Mouse (Mus musculus) left cerebral cortex, adult 18-20 months (tissue): ENCODE data around the gene Kcnmb2. TPM values are rescaled to one million over a fixed set of nuclear protein-coding genes. Genes with fewer than 3 reads are reported as not detected.
A peak's percentile ranks its signal among the peaks of the same experiment; 100 is the strongest.

ENCODE experiments used
- DNase-seq, 2 experiments: peaks; one replicate each; pipeline ENCODE4 v3.0.0; 2021 to 2022; ENCODE audit warnings: low spot score in 2 of 2, mixed read lengths in 1 of 2
- total RNA-seq, 2 experiments: library from RNA; stranded (reverse); gene quantifications; 2 replicates each; pipeline ENCODE4 v1.2.3; 2021

Kcnmb2 gene
- total RNA-seq, 2 experiments from 2014 or later = 4.9 to 8.5 TPM

DNA sequence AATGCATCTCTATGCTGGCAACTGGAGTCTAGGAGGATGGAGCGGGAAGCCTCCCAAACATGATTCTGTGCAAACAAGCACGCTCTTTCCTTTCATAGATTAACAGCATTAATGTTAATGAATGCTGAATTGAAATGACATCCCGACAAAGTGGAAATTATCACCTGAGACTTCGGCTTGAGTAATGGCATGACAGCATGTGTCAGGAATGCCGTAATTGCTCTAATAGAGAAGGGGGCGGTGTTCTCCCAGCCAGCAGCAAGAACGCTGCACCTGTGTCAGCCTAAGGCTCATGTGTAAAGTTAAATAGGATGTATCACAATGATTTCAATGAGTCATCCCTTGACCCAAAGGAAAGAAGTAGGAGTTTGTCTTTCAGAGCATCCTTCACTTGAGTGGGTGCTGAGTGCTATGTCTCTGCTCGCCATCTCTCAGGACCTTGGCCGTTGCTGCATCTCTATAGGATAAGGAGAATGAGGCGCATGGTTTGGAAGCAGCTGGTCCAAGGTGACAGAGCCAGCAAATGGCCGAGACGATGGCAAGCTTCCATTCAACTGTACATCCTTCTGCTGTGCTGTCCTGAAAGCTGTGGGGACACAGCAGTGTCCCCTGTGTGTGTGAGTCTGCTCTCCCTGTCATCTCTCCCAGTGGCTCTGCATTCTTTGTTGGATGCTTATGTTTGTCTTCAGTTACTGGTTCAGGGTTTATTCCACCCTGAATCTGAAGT is 110.1 kb downstream of the Kcnmb2 start:
- DNase-seq = no peak

DNA sequence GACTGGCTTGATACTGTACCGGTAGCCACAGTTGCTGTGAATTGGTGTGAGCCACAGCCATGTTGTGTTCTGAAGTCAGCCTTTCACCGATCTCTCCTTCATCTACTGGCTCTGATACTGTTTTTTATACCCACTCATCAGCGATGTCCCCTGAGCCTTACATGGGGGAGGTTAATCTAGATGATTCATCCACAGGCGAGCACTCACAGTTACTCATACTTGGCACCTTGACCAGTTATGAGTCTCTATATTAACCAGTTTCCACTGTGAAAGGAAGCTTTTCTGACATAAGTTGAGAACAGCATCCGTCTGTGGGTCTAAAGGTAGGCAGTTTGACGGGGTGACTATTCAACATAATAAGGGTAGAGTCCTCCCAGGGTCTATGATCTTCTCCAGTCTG is 118.7 kb downstream of the Kcnmb2 start:
- DNase-seq = no peak

- DNase-seq = no peak
Observed at GRCm38 (mm10) chr3:32029375-32030050, 127.2 kb downstream of the Kcnmb2 start.

GRCm38 (mm10) chr3:32032381-32032780 is 130.1 kb downstream of the Kcnmb2 start:
- no peak for DNase-seq

GRCm38 (mm10) chr3:32043814-32044213 is 141.5 kb downstream of the Kcnmb2 start:
- DNase-seq = peak; percentile 57 to 60

GRCm38 (mm10) chr3:32048777-32049176 is 146.5 kb downstream of the Kcnmb2 start:
- DNase-seq = no peak

DNA sequence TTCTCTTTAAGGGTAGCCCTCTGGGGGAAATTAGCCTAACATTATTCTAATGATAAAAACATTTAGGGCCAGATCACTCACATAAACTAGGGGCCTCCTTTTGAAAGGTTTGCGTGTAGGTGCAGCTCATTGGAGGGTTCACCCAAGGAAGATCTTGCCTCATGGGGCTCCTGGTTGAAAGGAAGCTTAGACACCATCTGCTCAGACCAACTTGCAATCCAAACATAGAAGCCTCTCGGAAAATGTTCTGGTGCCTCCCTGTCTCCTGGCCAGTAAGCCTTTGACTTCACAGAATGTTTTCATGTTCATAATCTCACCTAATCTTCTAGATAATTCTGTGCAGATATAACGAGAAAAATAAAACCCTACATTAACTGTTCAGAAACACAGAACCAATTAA is 150.3 kb downstream of the Kcnmb2 start:
- no peak for DNase-seq

- no peak for DNase-seq
Observed at GRCm38 (mm10) chr3:32053610-32054241, 151.4 kb downstream of the Kcnmb2 start.

DNA sequence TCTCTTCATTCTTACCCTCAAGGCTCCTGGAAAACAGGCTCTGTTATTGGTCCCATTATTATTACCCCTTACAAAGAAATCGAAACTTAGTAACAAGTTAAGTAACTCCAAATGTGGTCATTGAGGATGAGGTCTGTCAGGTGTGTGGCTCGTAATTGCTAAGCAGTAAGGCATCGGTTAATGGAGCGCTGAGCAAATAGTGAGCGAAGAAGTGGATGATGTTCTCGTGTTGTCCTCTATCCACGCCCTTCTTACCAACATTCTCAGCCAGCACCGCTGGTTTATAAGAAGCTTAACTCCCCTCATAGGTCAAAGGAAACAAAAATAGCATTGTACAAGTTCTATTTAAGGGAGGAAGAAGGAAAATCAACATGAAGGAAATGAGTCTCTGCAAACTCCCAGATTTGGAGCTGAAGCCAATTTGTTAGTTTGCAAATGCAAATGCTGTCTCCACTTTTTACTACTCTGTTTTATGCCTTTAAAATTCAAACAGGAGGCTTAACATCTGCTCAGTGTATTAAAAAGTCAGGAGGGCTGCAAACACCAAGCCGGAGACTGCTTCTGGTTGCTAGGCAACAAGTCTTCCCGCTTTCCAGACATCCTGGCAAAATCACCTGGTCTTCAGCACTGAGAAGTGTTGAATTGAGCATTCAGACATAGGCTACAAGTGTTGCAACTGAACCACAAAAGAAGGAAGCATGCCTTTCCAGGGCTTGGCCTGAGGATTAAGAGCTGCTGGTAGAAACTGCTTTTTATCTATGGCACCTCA is 157.8 kb downstream of the Kcnmb2 start:
- no peak for DNase-seq

DNA sequence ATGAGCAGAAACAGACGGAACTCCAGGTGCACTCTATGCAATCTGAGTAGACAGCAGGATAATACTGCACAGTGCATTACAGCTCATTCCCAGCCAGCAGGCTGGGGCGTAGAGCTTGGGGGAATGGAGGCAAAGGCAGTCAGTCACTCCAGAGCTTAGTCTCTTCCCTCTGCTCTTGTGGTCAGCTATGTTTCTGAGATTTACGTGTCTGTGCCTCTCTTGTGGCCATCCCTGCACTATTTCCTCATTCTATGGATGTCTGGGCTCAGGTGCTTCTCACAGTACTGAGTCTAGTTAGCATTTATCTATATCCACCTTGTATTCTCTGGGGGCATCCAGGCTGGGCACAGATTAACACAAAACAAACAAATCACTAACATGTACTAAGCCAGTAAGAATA is 160.4 kb downstream of the Kcnmb2 start:
- no peak for DNase-seq

- no peak for DNase-seq
Observed at GRCm38 (mm10) chr3:32063312-32063711, 161.0 kb downstream of the Kcnmb2 start.

- no peak for DNase-seq
Observed at GRCm38 (mm10) chr3:32067004-32067935, 165.0 kb downstream of the Kcnmb2 start.

DNA sequence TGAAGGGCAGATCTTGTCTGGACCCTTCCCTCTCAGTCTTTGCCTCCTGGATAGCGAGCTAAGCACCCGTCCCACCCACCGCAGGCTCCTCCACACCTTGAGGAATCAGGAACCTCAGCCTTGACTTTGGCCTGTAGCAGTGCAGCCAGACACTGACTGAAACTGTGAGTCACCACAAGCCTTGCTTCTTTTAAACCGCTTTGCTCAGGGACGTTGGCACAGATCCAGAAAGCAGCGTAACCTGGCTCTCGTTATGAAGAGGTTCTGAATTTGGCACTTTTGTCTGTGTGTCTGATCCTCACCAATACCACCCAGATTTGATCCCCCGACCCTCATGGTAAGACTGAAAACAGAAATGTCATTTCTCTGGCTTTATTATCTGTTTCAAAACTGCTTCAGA is 171.6 kb downstream of the Kcnmb2 start:
- DNase-seq = peak in 1 of 2 experiments; percentile 20

DNA sequence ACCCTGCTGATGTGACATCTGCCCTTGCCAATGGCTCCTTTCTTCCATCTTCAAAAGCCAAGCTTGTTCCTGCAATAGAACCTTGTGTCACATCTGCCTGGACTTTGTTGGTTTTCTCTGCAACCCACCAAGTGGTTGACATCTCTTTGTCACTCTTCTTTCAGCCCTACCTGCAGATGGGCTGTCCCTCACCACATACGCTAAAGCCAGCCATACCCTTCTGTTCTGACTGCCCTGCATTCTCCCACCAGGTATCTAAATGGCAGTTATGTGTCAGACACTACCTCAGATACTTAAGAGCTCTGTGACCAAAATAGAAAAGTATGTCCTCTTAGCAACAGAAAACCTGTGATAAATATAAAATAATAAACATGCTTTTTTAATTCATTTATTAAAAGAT is 186.5 kb downstream of the Kcnmb2 start:
- DNase-seq = no peak

- no peak for DNase-seq
Observed at GRCm38 (mm10) chr3:32101391-32101790, 199.1 kb downstream of the Kcnmb2 start.

GRCm38 (mm10) chr3:32119851-32120250 is 217.5 kb downstream of the Kcnmb2 start:
- no peak for DNase-seq

GRCm38 (mm10) chr3:32121731-32122130 is 219.4 kb downstream of the Kcnmb2 start:
- no peak for DNase-seq

DNA sequence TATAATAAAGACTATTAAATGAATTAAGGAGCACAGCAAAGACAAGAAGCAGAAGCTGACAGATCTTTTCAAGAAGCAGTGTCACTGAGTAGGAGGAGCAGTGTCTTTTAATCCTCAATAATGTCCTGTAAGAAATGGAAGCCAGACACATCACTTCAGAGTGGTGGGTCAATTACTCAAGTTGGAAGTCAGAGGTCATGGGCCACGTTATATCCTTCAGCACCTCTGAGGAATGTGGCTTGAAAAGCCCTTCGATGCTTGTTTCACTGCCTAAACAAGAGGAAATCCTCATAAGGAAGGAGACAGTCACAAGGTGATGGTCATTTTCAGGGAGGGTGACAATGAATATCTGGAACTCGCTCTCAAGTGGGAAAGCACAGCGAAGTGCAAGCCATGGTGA is 223.1 kb downstream of the Kcnmb2 start:
- no peak for DNase-seq

DNA sequence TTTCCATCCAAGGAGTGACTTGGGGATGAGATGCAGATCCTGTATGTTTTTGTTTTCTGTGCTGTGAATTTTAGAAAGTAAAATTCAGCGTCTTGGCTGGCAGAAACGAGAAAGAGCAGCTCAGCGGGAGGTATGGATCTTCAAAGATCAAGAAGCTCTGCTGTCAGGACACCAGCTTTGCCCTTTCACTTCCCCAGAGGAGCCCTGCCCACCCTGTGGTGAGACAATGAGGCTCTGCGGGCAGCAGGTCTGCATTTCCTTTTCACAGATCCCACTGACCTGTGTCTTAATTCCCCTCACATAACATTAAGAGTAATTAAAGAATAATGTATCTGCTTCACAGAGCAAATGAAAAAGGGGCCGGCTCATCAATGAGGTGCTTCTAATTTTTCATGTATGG is 226.1 kb downstream of the Kcnmb2 start:
- no peak for DNase-seq

GRCm38 (mm10) chr3:32130696-32131095 is 228.4 kb downstream of the Kcnmb2 start:
- DNase-seq = no peak
